Mouse (Mus musculus) thymus, postnatal 0 days (tissue): ENCODE measurements around the gene Pwwp2b. TPM values are rescaled to one million over a fixed set of nuclear protein-coding genes. Genes with fewer than 3 reads are reported as not detected.

Experiments used
- DNase-seq: peaks from one replicate; pipeline ENCODE4 v3.0.0-alpha.2; 2015; ENCODE audit warnings: low spot score
- polyA plus RNA-seq: library from polyadenylated mRNA; unstranded; fragments of >200 nt; fragmentation: Nextera tagmentation; extraction: Ambion mirVana; gene quantifications from 2 replicates; pipeline ENCODE4 v1.2.1, GENCODE M21; 2015

Pwwp2b gene
- polyA plus RNA-seq, 1 experiment from 2014 or later = 3.9 TPM

DNA sequence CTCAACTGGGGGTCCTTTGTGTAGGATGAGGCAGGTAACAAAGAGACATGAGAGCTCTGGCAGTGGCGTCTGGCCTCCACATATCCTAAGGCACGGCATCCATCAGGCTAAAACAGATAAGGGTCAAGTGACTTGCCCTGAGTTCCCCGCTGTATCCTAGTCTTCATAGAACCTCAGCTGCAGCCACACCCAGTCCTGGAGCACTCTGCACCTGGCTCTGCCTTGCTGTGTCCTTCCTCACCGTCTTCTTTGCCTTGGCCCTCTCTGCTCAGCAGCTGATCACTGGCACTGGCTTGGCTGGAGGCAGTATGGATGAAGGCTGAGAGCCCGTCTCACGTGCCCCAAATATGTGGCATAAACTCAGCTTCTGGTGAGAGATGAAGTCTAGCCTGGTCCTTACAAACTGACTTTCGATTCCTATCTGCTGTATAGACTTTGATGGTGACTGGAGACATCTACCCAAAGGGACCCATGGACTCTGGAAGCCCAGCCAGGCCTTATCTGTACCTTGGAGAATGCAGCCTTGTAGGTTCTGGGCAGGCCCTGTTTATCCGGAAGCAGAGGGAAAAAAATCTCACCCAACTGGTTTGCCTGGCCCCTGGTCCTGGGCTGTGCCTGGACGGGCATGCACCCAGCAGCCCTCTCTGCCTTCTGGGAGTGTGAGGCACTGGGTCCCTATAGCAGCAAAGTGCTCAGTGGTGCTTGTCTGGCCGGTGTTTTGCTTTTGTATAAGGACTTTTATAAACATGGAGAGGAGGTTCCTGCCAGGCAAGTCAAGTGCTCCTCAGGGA lies 9.7 kb downstream of the Pwwp2b start:
- DNase-seq = no peak

DNA sequence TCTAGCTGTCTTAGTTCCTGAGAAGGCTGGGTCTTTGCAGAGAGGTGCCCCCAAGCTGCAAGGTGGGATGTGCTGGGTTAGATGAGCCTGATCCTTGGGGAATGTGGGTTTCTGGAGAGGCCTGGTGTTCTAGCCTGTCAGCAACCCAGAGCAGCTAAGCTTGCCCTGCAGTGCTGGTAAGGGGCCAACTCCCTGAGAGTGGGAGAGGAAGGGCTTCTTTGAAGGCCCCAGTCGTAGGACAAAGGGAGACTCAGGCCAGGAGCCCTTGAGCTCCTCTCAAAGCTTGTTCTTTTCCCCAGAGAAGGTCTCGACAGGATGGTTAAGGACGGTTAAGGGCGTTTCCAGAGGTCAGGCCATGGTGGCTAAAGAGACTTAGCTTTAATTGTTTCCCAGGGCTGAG lies 16.1 kb downstream of the Pwwp2b start:
- DNase-seq = no peak

GRCm38 (mm10) chr7:139265634-139266033 lies 17.4 kb downstream of the Pwwp2b start:
- DNase-seq = no peak

DNA sequence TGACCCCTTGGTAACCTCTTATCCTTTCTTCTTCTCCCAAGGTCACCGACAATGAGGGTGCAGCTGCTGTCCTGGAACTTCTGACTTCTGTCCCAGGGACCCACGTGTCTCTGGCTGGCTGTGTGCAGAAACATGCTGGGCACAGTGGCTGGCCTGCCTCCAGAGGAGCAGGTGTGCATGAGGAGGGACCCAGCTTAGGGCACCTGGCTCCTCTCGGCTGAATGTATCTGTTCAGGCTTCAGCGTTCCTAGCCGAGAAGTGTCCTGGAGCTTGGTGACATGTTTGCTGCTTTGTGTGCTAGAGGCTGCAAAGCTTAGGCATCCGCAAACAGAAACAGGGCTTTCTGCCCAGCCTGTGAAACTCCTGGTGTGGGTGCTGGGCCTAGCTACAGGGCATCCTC lies 18.1 kb downstream of the Pwwp2b start:
- no peak for DNase-seq

- no peak for DNase-seq
Observed at GRCm38 (mm10) chr7:139266886-139267870, 18.9 kb downstream of the Pwwp2b start.

DNA sequence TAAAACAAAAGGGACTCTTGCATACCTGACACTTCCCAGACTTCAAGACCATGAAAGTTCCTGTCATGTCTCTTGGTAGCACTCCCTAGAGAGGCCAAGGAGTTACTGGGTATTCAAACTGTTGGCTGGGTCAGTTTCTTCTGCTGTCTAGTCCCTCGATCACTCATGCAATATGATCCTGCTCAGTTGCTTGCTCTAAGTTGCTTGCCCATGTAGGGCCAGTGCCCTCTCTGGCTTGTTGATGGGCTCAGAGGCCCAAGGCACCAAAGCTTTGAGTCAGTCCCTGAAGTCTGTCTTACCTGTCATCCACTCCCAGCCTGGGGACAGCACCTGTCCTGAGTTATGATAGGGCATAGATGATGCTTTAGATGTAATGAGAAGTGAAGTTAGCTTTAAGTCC lies 22.5 kb downstream of the Pwwp2b start:
- no peak for DNase-seq

DNA sequence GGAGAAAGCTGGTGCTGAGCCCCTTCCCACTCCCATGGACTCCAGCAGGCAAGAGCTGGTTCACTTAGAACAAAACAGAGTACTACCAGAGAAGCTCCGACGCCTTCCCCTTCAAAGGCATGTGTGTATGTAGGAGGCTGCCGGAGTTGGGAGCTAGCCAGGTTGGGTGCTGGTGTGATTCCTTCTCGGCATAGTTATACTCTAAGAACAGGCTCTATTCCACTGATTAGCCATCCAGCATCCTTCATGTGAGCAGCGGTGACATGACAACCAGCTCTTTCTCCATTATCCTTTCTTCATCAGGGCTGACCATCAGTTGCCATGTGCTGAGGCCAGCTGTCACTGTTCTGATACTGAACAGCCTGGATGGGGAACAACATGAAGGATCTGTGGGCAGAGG lies 23.6 kb downstream of the Pwwp2b start:
- no peak for DNase-seq

DNA sequence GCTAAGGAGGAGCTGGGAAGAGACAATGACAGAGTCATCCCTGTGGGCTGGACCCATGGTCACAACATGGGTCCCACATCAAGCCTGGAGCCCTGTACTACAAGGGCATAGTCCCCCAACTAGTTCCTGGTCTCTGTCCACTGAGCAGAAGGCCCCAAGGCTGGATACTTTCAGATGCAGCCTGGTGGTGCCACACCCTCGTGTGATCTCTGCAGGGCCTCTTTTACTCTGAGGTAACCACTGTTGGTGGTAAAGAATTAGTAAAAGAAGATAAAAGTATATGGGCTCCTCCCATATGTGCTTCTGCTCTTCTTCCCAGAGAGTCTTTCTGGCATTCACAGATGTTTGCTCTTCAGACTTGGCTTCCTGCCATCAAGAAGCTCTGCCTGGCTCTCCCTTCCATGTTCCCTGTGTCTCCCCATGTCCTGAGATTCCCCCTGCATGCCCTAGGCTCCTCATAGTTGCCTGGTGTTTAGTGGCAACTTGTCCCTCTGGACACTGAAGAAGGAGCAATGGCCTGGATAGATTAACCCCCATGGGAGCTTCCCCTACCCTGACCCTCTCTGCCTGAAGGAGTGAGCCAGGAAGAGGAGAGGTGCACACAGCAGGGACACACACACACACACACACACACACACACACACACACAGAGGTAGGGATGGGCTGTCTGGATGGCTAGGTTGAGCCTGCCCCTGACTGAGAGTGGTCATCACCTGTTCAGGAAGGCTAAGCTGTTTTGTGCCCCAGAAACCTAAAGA lies 24.5 kb downstream of the Pwwp2b start:
- no peak for DNase-seq

- peak; percentile 21 for DNase-seq
Observed at GRCm38 (mm10) chr7:139273397-139273719, 25.1 kb downstream of the Pwwp2b start.

DNA sequence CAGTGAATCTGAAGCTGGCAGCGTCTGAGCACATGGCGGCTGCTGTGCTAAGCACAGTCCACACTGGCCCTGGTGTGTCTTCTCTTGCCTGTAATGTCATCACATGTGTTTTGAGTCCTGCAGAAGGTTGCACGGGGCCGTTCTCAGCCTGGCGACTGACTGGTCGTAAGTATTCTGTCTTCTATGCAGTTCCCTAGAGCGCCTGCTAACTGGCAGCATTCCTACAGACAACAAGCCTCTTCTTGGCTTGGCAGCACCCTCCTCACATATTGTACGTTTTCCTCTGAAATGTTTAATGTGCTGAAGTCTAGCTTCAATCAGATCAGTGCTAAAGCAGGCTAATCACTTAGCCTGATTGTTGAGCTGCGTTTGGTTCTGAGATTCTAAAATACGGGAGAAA lies 27.3 kb downstream of the Pwwp2b start:
- no peak for DNase-seq

DNA sequence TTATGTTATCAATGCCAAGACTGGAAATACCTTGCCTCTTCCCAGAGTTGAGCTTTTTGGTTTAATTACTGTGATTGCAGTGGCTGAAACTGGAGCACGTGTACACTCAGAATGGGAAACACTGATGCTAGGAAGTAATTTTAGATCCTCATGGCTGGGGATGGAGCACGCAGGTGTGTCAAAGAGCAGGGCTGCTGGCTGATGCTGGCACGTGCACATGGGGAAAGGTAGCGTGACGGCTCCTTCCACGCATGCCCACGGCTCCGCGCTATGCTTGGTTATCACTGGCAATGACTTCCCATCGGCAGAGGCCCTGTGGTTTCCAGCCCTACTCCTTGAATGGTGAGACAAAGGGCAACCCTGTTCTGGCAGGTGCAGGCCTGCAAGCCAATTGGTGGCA lies 27.9 kb downstream of the Pwwp2b start:
- DNase-seq = no peak

DNA sequence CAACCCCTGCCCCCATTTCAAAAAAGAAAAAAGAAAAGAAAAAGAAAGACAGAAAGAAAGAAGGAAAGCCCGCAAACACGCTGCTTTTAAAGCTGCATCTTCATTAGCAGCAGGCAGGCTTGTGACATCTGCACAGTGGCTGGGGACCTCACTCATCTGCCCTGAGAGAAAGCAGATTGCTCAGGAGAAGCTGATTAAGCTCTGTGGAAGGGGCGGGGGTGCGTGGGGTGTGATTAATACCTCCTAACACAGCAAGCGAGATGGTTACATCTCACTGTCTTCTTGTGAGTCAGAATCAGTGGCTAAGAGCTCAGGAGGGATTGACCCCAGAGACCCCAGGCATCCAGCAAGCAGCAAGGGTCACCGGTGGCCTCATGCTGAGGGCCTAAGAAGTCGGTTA lies 29.3 kb downstream of the Pwwp2b start:
- no peak for DNase-seq

DNA sequence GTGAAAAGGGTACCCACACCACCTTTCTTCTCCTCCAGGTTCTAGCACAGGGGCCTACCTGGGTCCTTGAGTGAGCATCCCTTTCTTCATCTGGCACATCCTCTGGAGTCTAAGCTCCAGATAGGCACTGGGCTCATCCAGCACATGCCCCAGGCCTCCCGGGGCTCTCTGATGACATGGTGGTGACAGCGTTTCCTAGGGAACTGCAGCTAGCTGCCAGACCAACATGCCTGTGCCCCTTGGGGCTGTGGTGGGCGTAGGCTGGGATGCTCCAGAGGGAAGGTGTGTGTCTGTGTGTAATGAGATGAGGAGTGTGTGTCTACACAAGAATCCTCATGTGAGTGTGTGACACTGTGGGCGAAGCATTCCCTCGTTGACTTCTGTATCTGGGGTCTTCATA lies 31.3 kb downstream of the Pwwp2b start:
- no peak for DNase-seq

DNA sequence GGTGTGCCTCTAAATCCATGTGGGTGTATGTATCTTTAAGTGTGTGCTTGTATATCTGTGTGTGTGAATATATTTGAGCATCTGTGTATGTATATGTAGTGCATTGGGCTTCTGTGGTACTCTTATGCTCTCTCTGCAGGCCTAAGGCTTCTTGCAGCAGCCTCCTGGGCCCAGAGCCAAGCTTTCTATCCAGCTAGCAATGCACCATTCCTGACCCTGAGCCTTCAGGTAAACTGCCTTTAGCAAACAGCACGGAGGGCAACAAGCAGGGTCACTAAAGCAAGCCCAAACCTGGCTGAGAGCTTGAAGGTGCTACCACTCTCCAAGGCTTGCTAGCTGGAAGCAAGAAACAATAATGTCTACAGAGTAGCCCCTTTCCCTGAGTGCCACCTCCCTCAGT lies 31.8 kb downstream of the Pwwp2b start:
- DNase-seq = no peak

DNA sequence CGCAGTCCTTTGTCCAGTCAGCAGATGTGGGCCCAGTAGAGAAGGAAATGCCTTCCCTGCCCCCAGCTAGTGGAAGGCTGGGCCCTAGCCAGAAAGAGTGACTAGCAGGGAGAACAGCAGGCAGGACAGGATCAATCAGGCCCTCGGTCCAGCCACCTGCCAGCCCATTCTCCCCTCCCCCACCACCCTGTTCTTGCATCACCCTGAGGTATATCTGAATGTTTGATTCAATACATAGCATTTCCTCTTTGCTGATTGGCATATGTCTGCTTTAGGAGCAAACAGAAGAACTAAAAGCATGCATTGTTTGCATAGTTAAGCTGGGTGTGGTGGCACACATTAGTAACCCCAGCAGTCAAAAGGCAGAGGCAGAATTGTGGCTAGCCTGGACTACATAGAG lies 32.9 kb downstream of the Pwwp2b start:
- DNase-seq = no peak

DNA sequence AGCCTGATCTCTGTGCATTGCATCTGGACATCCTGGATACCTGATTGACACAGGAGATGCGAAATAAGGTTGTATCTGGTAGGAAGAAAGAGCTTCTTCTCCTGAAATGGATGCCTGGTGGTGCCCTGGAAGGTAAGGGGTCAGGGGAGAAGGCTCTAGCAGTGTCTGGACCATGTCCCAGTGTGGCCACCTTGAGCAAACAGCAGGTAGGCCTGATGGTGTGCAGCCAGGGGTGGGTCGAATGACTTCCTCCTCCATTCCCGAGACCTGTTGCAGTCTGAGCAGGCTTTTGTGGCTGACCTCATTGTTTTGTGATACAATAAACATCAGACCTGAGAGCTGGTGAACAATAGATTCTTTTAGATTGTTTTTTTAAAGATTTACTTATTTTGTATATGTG lies 33.8 kb downstream of the Pwwp2b start:
- no peak for DNase-seq

DNA sequence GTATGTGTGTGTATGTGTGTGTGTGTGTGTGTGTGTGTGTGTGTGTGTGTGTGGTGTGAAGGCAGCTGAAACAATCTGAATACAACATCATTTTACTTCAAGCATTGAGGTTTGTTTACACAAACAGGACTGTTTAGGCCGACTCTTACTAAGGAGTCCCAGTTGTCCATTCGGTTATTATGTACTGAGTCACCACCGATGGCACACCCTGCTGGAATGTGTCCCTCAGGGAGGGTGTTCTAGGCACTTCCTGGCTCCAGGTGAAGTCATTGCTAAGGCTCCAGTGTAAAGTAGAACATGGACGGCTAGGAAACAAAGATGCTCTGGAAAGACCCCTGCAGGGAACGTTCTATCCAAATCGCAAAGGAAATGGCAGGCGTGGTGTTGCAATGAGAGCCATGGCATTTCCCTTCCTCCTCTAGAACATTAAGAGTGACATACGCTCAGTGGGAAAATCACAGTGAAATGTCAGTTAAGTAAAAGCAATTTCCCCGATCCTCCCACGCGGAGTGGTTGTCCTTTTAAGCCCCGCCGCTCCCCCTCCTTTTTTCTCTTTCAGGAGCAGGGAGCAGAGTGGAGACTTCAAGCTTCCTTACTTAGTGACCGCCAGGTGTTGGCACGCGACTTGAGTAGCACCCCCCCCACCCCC lies 37.1 kb downstream of the Pwwp2b start:
- DNase-seq = no peak

- no peak for DNase-seq
Observed at GRCm38 (mm10) chr7:139288540-139288939, 40.3 kb downstream of the Pwwp2b start.

GRCm38 (mm10) chr7:139293350-139293749 lies 45.1 kb downstream of the Pwwp2b start:
- DNase-seq = no peak

DNA sequence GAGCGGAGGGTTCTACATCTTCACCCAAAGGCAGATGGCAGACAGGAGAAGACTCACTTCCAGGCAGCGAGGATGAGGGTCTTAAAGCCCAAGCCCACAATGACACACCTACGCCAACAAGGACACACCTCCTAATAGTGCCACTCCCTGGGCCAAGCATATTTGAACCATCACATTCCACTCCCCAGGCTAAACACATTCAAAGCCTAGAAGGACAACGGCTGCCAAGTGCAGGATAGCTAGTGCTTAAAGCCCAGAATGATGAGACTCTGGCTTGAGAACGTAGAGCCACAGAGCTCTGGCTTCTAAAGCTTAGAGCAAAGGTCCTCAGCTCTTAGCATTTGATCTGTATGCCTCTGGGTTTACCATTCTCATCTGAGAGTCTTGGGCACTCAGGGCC lies 45.8 kb downstream of the Pwwp2b start:
- no peak for DNase-seq

GRCm38 (mm10) chr7:139295653-139296052 lies 47.4 kb downstream of the Pwwp2b start:
- DNase-seq = no peak
